ENCODE assay signal across 19 mouse cellular contexts in the genomic region with DNA sequence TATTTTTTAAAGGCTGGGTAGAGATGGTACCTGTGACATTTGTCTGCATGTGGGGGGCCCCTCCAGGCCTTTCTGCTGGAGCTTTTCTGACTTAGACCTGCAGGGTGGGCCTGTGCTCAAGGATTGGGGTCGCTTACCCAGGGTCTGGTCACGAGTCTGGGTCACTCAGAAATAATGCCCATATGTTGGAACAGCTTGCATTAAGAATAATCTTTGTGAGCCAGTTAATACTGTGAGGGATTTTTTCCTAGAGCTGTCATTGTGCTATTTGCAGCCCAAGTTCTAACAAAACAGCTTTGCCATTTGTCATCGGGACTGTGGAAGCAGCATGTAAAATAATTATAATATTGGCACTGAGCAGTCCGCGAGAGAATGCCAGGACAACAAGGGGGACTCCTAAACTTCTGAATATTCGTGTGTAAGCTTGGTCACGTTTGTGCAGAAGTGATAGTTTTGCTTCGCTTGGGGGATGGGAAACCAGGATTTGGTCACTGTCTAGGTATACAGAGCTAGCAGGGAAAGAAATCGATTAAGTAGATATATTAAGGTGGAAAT.
A peak's percentile ranks its signal among the peaks of the same experiment; 100 is the strongest.
DNase-seq lines count a peak whose midpoint lies in the region; ATAC-seq and TF ChIP-seq lines count a peak whose summit lies in the region.
"Had no signal": no experiment of that assay in that cellular context is flagged by ENCODE, and none has a peak within 500 bp of the region (broad histone marks: within the 10 kb centered on the region; RNA-seq: fewer than 3 reads in every experiment).

No protein-coding gene starts in this region.

- no peaks in the 10 kb centered on the region for H3K36me3 ChIP-seq in hindbrain, embryonic 16.5 days (ENCODE audit: control insufficient read depth, insufficient read depth, low read length)
- H3K36me3 ChIP-seq: hindbrain, embryonic 10.5 days; liver, embryonic 15.5 days; midbrain, embryonic 12.5 days; neural tube, embryonic 12.5 days had no signal

- WGBS in hindbrain, embryonic 16.5 days, result 62% methylated on average over 9 of the region's 9 CpGs

- peak overlapping the region; percentile 48 for H3K27ac ChIP-seq in gastrocnemius, adult 2 months
- no peak overlapping the region for H3K27ac ChIP-seq in hindbrain, embryonic 16.5 days (ENCODE audit: low read depth, low read length)
- H3K27ac ChIP-seq: hindbrain, embryonic 10.5 days; liver, embryonic 15.5 days; macrophage; midbrain, embryonic 12.5 days; neural tube, embryonic 12.5 days had no signal

- no peak for DNase-seq in gastrocnemius, adult 2 months
- no peak for DNase-seq in gastrocnemius, postnatal 36 days
- peak; percentile 21 for DNase-seq in layer of hippocampus, adult 9-10 months (ENCODE audit: low spot score)
- no peak for DNase-seq in layer of hippocampus, postnatal 10 days (ENCODE audit: low spot score in 2 of 2)
- DNase-seq in layer of hippocampus, adult 9-11 months, result peak; percentile 55
- DNase-seq in telencephalon, adult 2 months (ENCODE audit: low read depth, low spot score), result peak; percentile 18
- DNase-seq: adrenal gland, postnatal 36 days; cerebellum, adult 2 months; cerebellum, postnatal 36 days; kidney, adult 2 months; kidney, postnatal 10 days; right cerebral cortex, postnatal 25 days; thymus, adult 18-20 months had no signal

- ATAC-seq in hindbrain, embryonic 16.5 days, result no peak

- H3K4me3 ChIP-seq in gastrocnemius, adult 2 months, result no peak overlapping the region
- H3K4me3 ChIP-seq in hindbrain, embryonic 16.5 days (ENCODE audit: low read length), result no peak overlapping the region
- H3K4me3 ChIP-seq: hindbrain, embryonic 10.5 days; liver, embryonic 15.5 days; midbrain, embryonic 12.5 days; neural tube, embryonic 12.5 days had no signal

- no peaks in the 10 kb centered on the region for H3K9me3 ChIP-seq in hindbrain, embryonic 16.5 days (ENCODE audit: control insufficient read depth, low read length)
- H3K9me3 ChIP-seq: hindbrain, embryonic 10.5 days; liver, embryonic 15.5 days; midbrain, embryonic 12.5 days; neural tube, embryonic 12.5 days had no signal

- intact Hi-C loops in gastrocnemius, adult 2 months (cut with DNase I), result no loop called here
- intact Hi-C loops in gastrocnemius, postnatal 36 days (cut with DNase I), result no loop called here

- no peak for TF ChIP-seq CTCF in gastrocnemius, adult 2 months (IDR thresholded peaks at IDR 0.05)

- no peak overlapping the region for H3K4me2 ChIP-seq in hindbrain, embryonic 16.5 days (ENCODE audit: low read length)
- H3K4me2 ChIP-seq: liver, embryonic 15.5 days; midbrain, embryonic 12.5 days; neural tube, embryonic 12.5 days had no signal

- 0 out of 2 replicates have a peak, but pooled peaks cover 2% of the 10 kb centered on the region for H3K4me1 ChIP-seq in hindbrain, embryonic 16.5 days (ENCODE audit: control insufficient read depth, insufficient read depth, low read depth, low read length)
- H3K4me1 ChIP-seq: liver, embryonic 15.5 days had no signal

- H3K9ac ChIP-seq in hindbrain, embryonic 16.5 days (ENCODE audit: low read depth, low read length), result no peak overlapping the region
- H3K9ac ChIP-seq: liver, embryonic 15.5 days; midbrain, embryonic 12.5 days; neural tube, embryonic 12.5 days had no signal

- H3K27me3 ChIP-seq in hindbrain, embryonic 16.5 days (replicated peaks; ENCODE audit: control insufficient read depth, insufficient read depth, low read length), result no peaks in the 10 kb centered on the region
- H3K27me3 ChIP-seq: liver, embryonic 15.5 days; midbrain, embryonic 12.5 days; neural tube, embryonic 12.5 days had no signal

Comparison
In these comparisons a context has a peak if more than half of its experiments do, and no peak if none do; other contexts are left out.
1. DNase-seq: peak in layer of hippocampus, adult 9-10 months (single experiment), layer of hippocampus, adult 9-11 months (single experiment) and telencephalon, adult 2 months (single experiment); none in gastrocnemius, adult 2 months (single experiment), gastrocnemius, postnatal 36 days (0 of 2) and layer of hippocampus, postnatal 10 days (0 of 2).